Mouse (Mus musculus) intestine, embryonic 14.5 days (tissue): Measurements from ENCODE around the gene Reln. TPM values are rescaled to one million over a fixed set of nuclear protein-coding genes. Genes with fewer than 3 reads are reported as not detected.

Experiments used
- ATAC-seq: fragments of 200-750 bp; cut with Nextera tagmentation; replicated peaks from 2 replicates; pipeline ENCODE4 v1.8.0; 2017; ENCODE audit warnings: low read depth, moderate number of reproducible peaks, moderate TSS enrichment, moderate library complexity; ENCODE audit not compliant: low FRiP score, low TSS enrichment
- DNase-seq: peaks from one replicate; pipeline ENCODE4 v3.0.0-alpha.2; 2018; ENCODE audit warnings: low spot score
- H3K27ac ChIP-seq: fragments of 300-500 bp; sonication (generic); 2 replicates; pipeline ENCODE4 v1.5.1; 2014; ENCODE audit warnings: low read depth, mild to moderate bottlenecking, control low read depth
- H3K27me3 ChIP-seq: fragments of 300-500 bp; sonication (generic); replicated peaks from 2 replicates; pipeline ENCODE4 v1.6.1; 2014; ENCODE audit warnings: low read length, control low read depth; ENCODE audit not compliant: control insufficient read depth, insufficient read depth
- H3K36me3 ChIP-seq: fragments of 300-500 bp; sonication (generic); 2 replicates; pipeline ENCODE4 v1.6.1; 2014; ENCODE audit warnings: low read length, control low read depth; ENCODE audit not compliant: control insufficient read depth, insufficient read depth
- H3K4me1 ChIP-seq: fragments of 300-500 bp; sonication (generic); replicated peaks from 2 replicates; pipeline ENCODE4 v1.6.1; 2014; ENCODE audit warnings: low read length, control low read depth, mixed read lengths; ENCODE audit not compliant: control insufficient read depth, insufficient read depth
- H3K4me2 ChIP-seq: fragments of 300-500 bp; sonication (generic); 2 replicates; pipeline ENCODE4 v1.6.1; 2014; ENCODE audit warnings: low read length
- H3K4me3 ChIP-seq: fragments of 300-500 bp; sonication (generic); 2 replicates; pipeline ENCODE4 v1.5.1; 2014; ENCODE audit warnings: low read depth, low read length, control low read depth, mixed read lengths
- H3K9ac ChIP-seq: fragments of 300-500 bp; sonication (generic); 2 replicates; pipeline ENCODE4 v1.6.1; 2014; ENCODE audit warnings: mild to moderate bottlenecking, low read length
- H3K9me3 ChIP-seq: fragments of 300-500 bp; sonication (generic); 2 replicates; pipeline ENCODE4 v1.6.1; 2016; ENCODE audit warnings: low read length, control low read depth; ENCODE audit not compliant: control insufficient read depth
- WGBS: fragments of 180-500 bp; shearing (Covaris S2); extraction: QIAGEN DNeasy Blood & Tissue Kit; methylation state at CpG from one replicate; pipeline ENCODE4 v1.1.7; 2014; 5-methylcytosine and 5-hydroxymethylcytosine counted together
- polyA plus RNA-seq: library from polyadenylated mRNA; unstranded; fragments of >200 nt; fragmentation: Nextera tagmentation; extraction: Ambion mirVana; gene quantifications from 2 replicates; pipeline ENCODE4 v1.2.1, GENCODE M21; 2014

Reln gene
- polyA plus RNA-seq, 1 experiment from 2014 or later: 3.7 TPM

- ATAC-seq (no peak), DNase-seq (no peak)
- H3K9ac ChIP-seq: no peak overlapping the region
- no peaks in the 10 kb centered on the region for H3K27me3 ChIP-seq
- no peaks in the 10 kb centered on the region for H3K9me3 ChIP-seq
- no peaks in the 10 kb centered on the region for H3K4me1 ChIP-seq
- H3K4me3 ChIP-seq: no peak overlapping the region
- WGBS: 86% methylated on average over 12 of the region's 12 CpGs
- H3K36me3 ChIP-seq: no peaks in the 10 kb centered on the region
- no peak overlapping the region for H3K27ac ChIP-seq
- H3K4me2 ChIP-seq: no peak overlapping the region
Observed at GRCm38 (mm10) chr5:22039375-22040149, 304.9 kb downstream of the Reln start.

- Histone ChIP-seq H3K4me1 (no peaks in the 10 kb centered on the region), H3K36me3 (no peaks in the 10 kb centered on the region), H3K27ac (no peak overlapping the region), H3K9ac (no peak overlapping the region), H3K4me3 (no peak overlapping the region), H3K9me3 (no peaks in the 10 kb centered on the region), H3K4me2 (no peak overlapping the region), H3K27me3 (no peaks in the 10 kb centered on the region)
- WGBS: 67% methylated on average over 8 of the region's 8 CpGs
- DNase-seq: no peak
- ATAC-seq: no peak
Observed at GRCm38 (mm10) chr5:22035201-22035600, 309.3 kb downstream of the Reln start.

GRCm38 (mm10) chr5:22033039-22033438, 311.5 kb downstream of the Reln start:
- 92% methylated on average over 8 of the region's 8 CpGs for WGBS
- no peak overlapping the region for H3K4me2 ChIP-seq
- no peaks in the 10 kb centered on the region for H3K27me3 ChIP-seq
- no peaks in the 10 kb centered on the region for H3K9me3 ChIP-seq
- no peak overlapping the region for H3K9ac ChIP-seq
- no peak overlapping the region for H3K4me3 ChIP-seq
- DNase-seq (no peak), ATAC-seq (no peak)
- H3K27ac ChIP-seq: no peak overlapping the region
- H3K36me3 ChIP-seq: no peaks in the 10 kb centered on the region
- H3K4me1 ChIP-seq: no peaks in the 10 kb centered on the region

GRCm38 (mm10) chr5:22031653-22032052, 312.8 kb downstream of the Reln start:
- no peaks in the 10 kb centered on the region for H3K36me3 ChIP-seq
- H3K9me3 ChIP-seq: no peaks in the 10 kb centered on the region
- no peak overlapping the region for H3K9ac ChIP-seq
- no peak overlapping the region for H3K4me2 ChIP-seq
- H3K27me3 ChIP-seq: no peaks in the 10 kb centered on the region
- DNase-seq: no peak
- 63% methylated on average over 7 of the region's 7 CpGs for WGBS
- H3K4me3 ChIP-seq: no peak overlapping the region
- H3K4me1 ChIP-seq: no peaks in the 10 kb centered on the region
- H3K27ac ChIP-seq: no peak overlapping the region
- no peak for ATAC-seq

- no peak overlapping the region for H3K4me3 ChIP-seq
Observed at GRCm38 (mm10) chr5:22028379-22028778, 316.1 kb downstream of the Reln start.

GRCm38 (mm10) chr5:22027240-22027875, 317.1 kb downstream of the Reln start:
- ATAC-seq (no peak), DNase-seq (no peak)
- Histone ChIP-seq H3K9ac (no peak overlapping the region), H3K4me2 (no peak overlapping the region), H3K4me1 (no peaks in the 10 kb centered on the region), H3K27ac (no peak overlapping the region), H3K9me3 (no peaks in the 10 kb centered on the region), H3K36me3 (no peaks in the 10 kb centered on the region), H3K4me3 (no peak overlapping the region), H3K27me3 (no peaks in the 10 kb centered on the region)
- 84% methylated on average over 6 of the region's 6 CpGs for WGBS

More at GRCm38 (mm10) chr5:22028379-22028778, 316.1 kb downstream of the Reln start:
- Histone ChIP-seq H3K9me3 (no peaks in the 10 kb centered on the region), H3K4me2 (no peak overlapping the region), H3K36me3 (no peaks in the 10 kb centered on the region), H3K9ac (no peak overlapping the region), H3K27ac (no peak overlapping the region), H3K4me1 (no peaks in the 10 kb centered on the region), H3K27me3 (no peaks in the 10 kb centered on the region)
- ATAC-seq: no peak
- 87% methylated on average over 11 of the region's 11 CpGs for WGBS
- no peak for DNase-seq

GRCm38 (mm10) chr5:22025746-22026145, 318.8 kb downstream of the Reln start:
- no peak overlapping the region for H3K4me3 ChIP-seq
- ATAC-seq (no peak), DNase-seq (no peak)
- no peak overlapping the region for H3K27ac ChIP-seq
- no peaks in the 10 kb centered on the region for H3K9me3 ChIP-seq
- 89% methylated on average over 4 of the region's 4 CpGs for WGBS
- H3K9ac ChIP-seq: no peak overlapping the region
- no peaks in the 10 kb centered on the region for H3K36me3 ChIP-seq
- no peaks in the 10 kb centered on the region for H3K4me1 ChIP-seq
- H3K27me3 ChIP-seq: no peaks in the 10 kb centered on the region
- no peak overlapping the region for H3K4me2 ChIP-seq

- H3K4me3 ChIP-seq: no peak overlapping the region
- no peaks in the 10 kb centered on the region for H3K9me3 ChIP-seq
- no peak overlapping the region for H3K27ac ChIP-seq
- no peaks in the 10 kb centered on the region for H3K36me3 ChIP-seq
- H3K4me1 ChIP-seq: no peaks in the 10 kb centered on the region
- no peak overlapping the region for H3K9ac ChIP-seq
- no peaks in the 10 kb centered on the region for H3K27me3 ChIP-seq
- no peak for DNase-seq
- WGBS: 28% methylated on average over 3 of the region's 3 CpGs
- no peak for ATAC-seq
- H3K4me2 ChIP-seq: no peak overlapping the region
Observed at GRCm38 (mm10) chr5:22024108-22024507, 320.4 kb downstream of the Reln start.

GRCm38 (mm10) chr5:22017896-22018295, 326.6 kb downstream of the Reln start:
- no peak overlapping the region for H3K4me2 ChIP-seq
- no peaks in the 10 kb centered on the region for H3K27me3 ChIP-seq
- DNase-seq (no peak), ATAC-seq (no peak)
- H3K4me1 ChIP-seq: no peaks in the 10 kb centered on the region
- H3K27ac ChIP-seq: no peak overlapping the region
- H3K4me3 ChIP-seq: no peak overlapping the region
- no peaks in the 10 kb centered on the region for H3K9me3 ChIP-seq
- no peaks in the 10 kb centered on the region for H3K36me3 ChIP-seq
- WGBS: 84% methylated on average over 3 of the region's 3 CpGs
- H3K9ac ChIP-seq: no peak overlapping the region
